Mouse (Mus musculus): ENCODE results near the gene Tchh. TPM values are rescaled to one million over a fixed set of nuclear protein-coding genes. Genes with fewer than 3 reads are reported as not detected.

Tchh gene
- polyA plus RNA-seq, 1 experiment from 2014 or later, result 0.47 TPM

GRCm38 (mm10) chr3:93468561-93468960 is 26.4 kb downstream of the Tchh start, which contains the start of gene Tchhl1:
Gene Tchhl1 (plus strand): TSS chr3:93468754.
- no peak within 1 kb of the TSS for H3K9ac ChIP-seq (ENCODE audit: low read length)
- no peak within 1 kb of the TSS for H3K4me3 ChIP-seq (ENCODE audit: control insufficient read depth in 1 of 2, insufficient read depth in 1 of 2, low read depth in 1 of 2, low read length in 2 of 2)
- no peak within 1 kb of the TSS for H3K27ac ChIP-seq (replicated peaks in 1 of 2; ENCODE audit: control insufficient read depth in 1 of 2, insufficient read depth in 1 of 2, low read depth in 2 of 2, low read length in 2 of 2)
- no peak within 1 kb of the TSS for H3K4me2 ChIP-seq (ENCODE audit: low read length)
- no peaks in the 10 kb centered on the region for H3K9me3 ChIP-seq (ENCODE audit: control insufficient read depth, low read length)
- H3K4me1 ChIP-seq (ENCODE audit: control insufficient read depth in 2 of 2, insufficient read depth in 2 of 2, low read length in 2 of 2), result no peaks in the 10 kb centered on the region
- 66% methylated on average over 5 of the region's 5 CpGs for WGBS
- ATAC-seq (ENCODE audit: insufficient number of reproducible peaks, insufficient read depth, low FRiP score, low read depth), result no peak
- H3K27me3 ChIP-seq (ENCODE audit: control insufficient read depth, insufficient read depth, low read length), result no peaks in the 10 kb centered on the region
- no peaks in the 10 kb centered on the region for H3K36me3 ChIP-seq (ENCODE audit: control insufficient read depth, insufficient read depth, low read length)

DNA sequence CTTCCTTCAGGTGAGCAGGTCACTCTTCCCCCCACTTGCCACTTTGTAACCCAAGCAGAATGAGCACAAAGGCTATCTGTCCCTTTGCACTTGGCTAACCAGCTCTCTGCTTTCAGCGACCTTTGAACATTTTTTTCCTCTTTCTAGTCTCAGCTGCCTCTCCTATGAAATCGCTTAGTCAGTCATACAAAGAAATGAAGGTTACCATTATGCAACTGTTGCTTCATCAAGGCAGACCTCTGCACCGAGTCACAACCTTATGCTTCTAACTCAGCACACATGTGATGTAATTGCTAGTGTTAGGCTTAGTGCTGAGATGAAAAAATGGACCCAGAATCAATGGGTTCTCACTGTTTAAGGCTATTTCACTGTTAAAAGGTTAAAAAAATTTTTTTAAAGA is 27.5 kb downstream of the Tchh start:
- Histone ChIP-seq H3K9me3 (ENCODE audit: control insufficient read depth, low read length) (no peaks in the 10 kb centered on the region), H3K4me1 (ENCODE audit: control insufficient read depth in 2 of 2, insufficient read depth in 2 of 2, low read length in 2 of 2) (no peaks in the 10 kb centered on the region), H3K9ac (ENCODE audit: low read length) (no peak overlapping the region), H3K4me3 (ENCODE audit: control insufficient read depth in 1 of 2, insufficient read depth in 1 of 2, low read depth in 1 of 2, low read length in 2 of 2) (no peak overlapping the region), H3K27ac (replicated peaks in 1 of 2; ENCODE audit: control insufficient read depth in 1 of 2, insufficient read depth in 1 of 2, low read depth in 2 of 2, low read length in 2 of 2) (no peak overlapping the region), H3K27me3 (ENCODE audit: control insufficient read depth, insufficient read depth, low read length) (no peaks in the 10 kb centered on the region), H3K36me3 (ENCODE audit: control insufficient read depth, insufficient read depth, low read length) (no peaks in the 10 kb centered on the region), H3K4me2 (ENCODE audit: low read length) (no peak overlapping the region)
- ATAC-seq (ENCODE audit: insufficient number of reproducible peaks, insufficient read depth, low FRiP score, low read depth), result no peak
- 73% methylated on average over 3 of the region's 3 CpGs for WGBS

GRCm38 (mm10) chr3:93480053-93480452 is 37.9 kb downstream of the Tchh start:
- Histone ChIP-seq H3K9ac (ENCODE audit: low read length) (no peak overlapping the region), H3K4me1 (ENCODE audit: control insufficient read depth in 2 of 2, insufficient read depth in 2 of 2, low read length in 2 of 2) (0 out of 4 replicates have a peak, but pooled peaks cover 0 to 4% of the 10 kb centered on the region in 2 experiments), H3K4me3 (ENCODE audit: control insufficient read depth in 1 of 2, insufficient read depth in 1 of 2, low read depth in 1 of 2, low read length in 2 of 2) (no peak overlapping the region), H3K36me3 (ENCODE audit: control insufficient read depth, insufficient read depth, low read length) (no peaks in the 10 kb centered on the region), H3K9me3 (ENCODE audit: control insufficient read depth, low read length) (no peaks in the 10 kb centered on the region), H3K4me2 (ENCODE audit: low read length) (no peak overlapping the region), H3K27ac (replicated peaks in 1 of 2; ENCODE audit: control insufficient read depth in 1 of 2, insufficient read depth in 1 of 2, low read depth in 2 of 2, low read length in 2 of 2) (no peak overlapping the region), H3K27me3 (ENCODE audit: control insufficient read depth, insufficient read depth, low read length) (no peaks in the 10 kb centered on the region)
- WGBS, result 41% methylated on average over 1 of the region's 1 CpGs
- ATAC-seq (ENCODE audit: insufficient number of reproducible peaks, insufficient read depth, low FRiP score, low read depth), result no peak

DNA sequence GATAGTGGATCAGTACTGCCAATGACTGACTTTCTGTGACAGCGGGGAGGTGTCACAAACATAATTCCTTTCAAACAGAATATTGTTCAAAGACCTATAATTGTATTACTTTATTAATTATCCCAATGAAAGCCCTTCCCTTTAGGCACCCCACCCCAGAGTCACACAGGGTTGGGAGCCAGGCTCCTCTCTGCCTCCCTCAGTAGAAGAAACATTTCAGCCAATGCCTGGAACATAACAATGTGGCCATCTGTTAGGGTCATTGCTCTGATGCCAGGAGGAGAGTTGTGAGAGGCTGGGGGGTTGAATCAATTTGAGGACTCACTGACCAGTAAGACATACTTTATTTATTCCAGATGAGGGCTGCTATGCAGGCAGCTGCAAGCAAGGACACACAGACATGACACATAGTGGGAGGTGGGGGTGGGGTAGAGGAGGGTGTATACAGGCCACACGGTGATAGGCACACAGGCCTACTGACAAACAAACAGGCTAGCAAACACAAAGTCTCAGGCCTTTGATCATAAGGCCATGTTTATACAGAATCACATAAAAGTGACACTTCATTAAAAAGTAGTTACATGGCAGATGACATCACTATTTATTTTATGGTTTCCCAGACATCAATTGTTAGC is 40.0 kb downstream of the Tchh start:
- no peak for ATAC-seq (ENCODE audit: insufficient number of reproducible peaks, insufficient read depth, low FRiP score, low read depth)
- no peak overlapping the region for H3K27ac ChIP-seq (replicated peaks in 1 of 2; ENCODE audit: control insufficient read depth in 1 of 2, insufficient read depth in 1 of 2, low read depth in 2 of 2, low read length in 2 of 2)
- H3K4me2 ChIP-seq (ENCODE audit: low read length), result no peak overlapping the region
- H3K27me3 ChIP-seq (ENCODE audit: control insufficient read depth, insufficient read depth, low read length), result no peaks in the 10 kb centered on the region
- no peaks in the 10 kb centered on the region for H3K9me3 ChIP-seq (ENCODE audit: control insufficient read depth, low read length)
- WGBS, result 70% methylated on average over 2 of the region's 2 CpGs
- no peak overlapping the region for H3K4me3 ChIP-seq (ENCODE audit: control insufficient read depth in 1 of 2, insufficient read depth in 1 of 2, low read depth in 1 of 2, low read length in 2 of 2)
- H3K9ac ChIP-seq (ENCODE audit: low read length), result no peak overlapping the region
- no peaks in the 10 kb centered on the region for H3K36me3 ChIP-seq (ENCODE audit: control insufficient read depth, insufficient read depth, low read length)
- 0 out of 4 replicates have a peak, but pooled peaks cover 0 to 4% of the 10 kb centered on the region in 2 experiments for H3K4me1 ChIP-seq (ENCODE audit: control insufficient read depth in 2 of 2, insufficient read depth in 2 of 2, low read length in 2 of 2)

DNA sequence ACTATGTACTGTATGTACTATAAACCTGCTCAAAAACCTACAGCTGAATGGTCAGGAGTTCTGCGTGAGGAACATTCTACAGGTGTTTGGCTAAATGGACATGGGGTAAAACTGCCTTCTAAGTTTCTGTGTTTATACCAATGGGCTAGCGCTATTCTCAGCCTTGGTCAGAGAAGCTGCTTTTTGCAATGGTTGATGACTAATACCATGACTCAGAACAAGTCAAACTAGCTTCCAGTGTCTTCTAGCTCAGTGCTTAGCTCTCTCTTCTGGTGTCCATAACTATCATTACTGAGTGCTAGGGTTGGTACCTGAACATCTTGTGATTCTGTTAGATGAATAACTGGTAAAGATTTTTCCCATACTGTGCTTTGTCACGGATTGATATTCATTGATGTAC is 43.5 kb downstream of the Tchh start:
- no peaks in the 10 kb centered on the region for H3K36me3 ChIP-seq (ENCODE audit: control insufficient read depth, insufficient read depth, low read length)
- no peak overlapping the region for H3K4me3 ChIP-seq (ENCODE audit: control insufficient read depth in 1 of 2, insufficient read depth in 1 of 2, low read depth in 1 of 2, low read length in 2 of 2)
- H3K4me1 ChIP-seq (ENCODE audit: control insufficient read depth in 2 of 2, insufficient read depth in 2 of 2, low read length in 2 of 2), result 0 out of 4 replicates have a peak, but pooled peaks cover 0 to 4% of the 10 kb centered on the region in 2 experiments
- no peak overlapping the region for H3K27ac ChIP-seq (replicated peaks in 1 of 2; ENCODE audit: control insufficient read depth in 1 of 2, insufficient read depth in 1 of 2, low read depth in 2 of 2, low read length in 2 of 2)
- no peak for ATAC-seq (ENCODE audit: insufficient number of reproducible peaks, insufficient read depth, low FRiP score, low read depth)
- H3K9ac ChIP-seq (ENCODE audit: low read length), result no peak overlapping the region
- H3K9me3 ChIP-seq (ENCODE audit: control insufficient read depth, low read length), result no peaks in the 10 kb centered on the region
- WGBS, result 80% methylated on average over 3 of the region's 3 CpGs
- H3K4me2 ChIP-seq (ENCODE audit: low read length), result no peak overlapping the region
- no peaks in the 10 kb centered on the region for H3K27me3 ChIP-seq (ENCODE audit: control insufficient read depth, insufficient read depth, low read length)

- Histone ChIP-seq H3K9me3 (ENCODE audit: control insufficient read depth, low read length) (no peaks in the 10 kb centered on the region), H3K36me3 (ENCODE audit: control insufficient read depth, insufficient read depth, low read length) (no peaks in the 10 kb centered on the region), H3K4me3 (ENCODE audit: control insufficient read depth in 1 of 2, insufficient read depth in 1 of 2, low read depth in 1 of 2, low read length in 2 of 2) (no peak overlapping the region), H3K4me2 (ENCODE audit: low read length) (no peak overlapping the region), H3K9ac (ENCODE audit: low read length) (no peak overlapping the region), H3K27me3 (ENCODE audit: control insufficient read depth, insufficient read depth, low read length) (no peaks in the 10 kb centered on the region), H3K4me1 (ENCODE audit: control insufficient read depth in 2 of 2, insufficient read depth in 2 of 2, low read length in 2 of 2) (0 out of 4 replicates have a peak, but pooled peaks cover 0 to 4% of the 10 kb centered on the region in 2 experiments), H3K27ac (replicated peaks in 1 of 2; ENCODE audit: control insufficient read depth in 1 of 2, insufficient read depth in 1 of 2, low read depth in 2 of 2, low read length in 2 of 2) (no peak overlapping the region)
- ATAC-seq (ENCODE audit: insufficient number of reproducible peaks, insufficient read depth, low FRiP score, low read depth), result no peak
- 81% methylated on average over 2 of the region's 2 CpGs for WGBS
Measured at GRCm38 (mm10) chr3:93488541-93488940, 46.4 kb downstream of the Tchh start.

DNA sequence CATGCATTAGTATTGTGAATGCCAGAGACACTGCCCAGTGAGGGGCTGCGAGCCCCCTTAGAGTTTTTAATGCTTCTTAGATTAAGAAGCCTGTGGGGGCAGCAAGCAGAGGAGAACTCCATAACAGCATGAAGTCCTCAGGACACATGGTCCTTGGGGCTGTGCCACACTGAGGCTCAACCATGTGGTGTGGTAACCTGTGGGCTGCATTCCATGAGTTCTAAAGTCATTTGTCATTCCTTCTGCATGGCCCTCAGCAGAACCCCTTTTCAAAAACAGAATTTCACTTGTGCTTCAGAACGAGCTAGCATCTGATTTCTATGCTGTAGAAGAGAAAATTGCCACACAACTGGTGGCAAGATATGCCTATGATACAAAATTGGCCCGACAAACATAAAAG is 50.0 kb downstream of the Tchh start:
- no peak overlapping the region for H3K4me2 ChIP-seq (ENCODE audit: low read length)
- no peaks in the 10 kb centered on the region for H3K36me3 ChIP-seq (ENCODE audit: control insufficient read depth, insufficient read depth, low read length)
- H3K4me3 ChIP-seq (ENCODE audit: control insufficient read depth in 1 of 2, insufficient read depth in 1 of 2, low read depth in 1 of 2, low read length in 2 of 2), result no peak overlapping the region
- 72% methylated on average over 3 of the region's 3 CpGs for WGBS
- no peak overlapping the region for H3K9ac ChIP-seq (ENCODE audit: low read length)
- H3K27ac ChIP-seq (replicated peaks in 1 of 2; ENCODE audit: control insufficient read depth in 1 of 2, insufficient read depth in 1 of 2, low read depth in 2 of 2, low read length in 2 of 2), result no peak overlapping the region
- H3K9me3 ChIP-seq (ENCODE audit: control insufficient read depth, low read length), result no peaks in the 10 kb centered on the region
- no peak for ATAC-seq (ENCODE audit: insufficient number of reproducible peaks, insufficient read depth, low FRiP score, low read depth)
- H3K27me3 ChIP-seq (ENCODE audit: control insufficient read depth, insufficient read depth, low read length), result no peaks in the 10 kb centered on the region
- no peaks in the 10 kb centered on the region for H3K4me1 ChIP-seq (ENCODE audit: control insufficient read depth in 2 of 2, insufficient read depth in 2 of 2, low read length in 2 of 2)

- H3K4me1 ChIP-seq (ENCODE audit: control insufficient read depth in 2 of 2, insufficient read depth in 2 of 2, low read length in 2 of 2), result no peaks in the 10 kb centered on the region
- under 1% methylated on average over 4 of the region's 4 CpGs for WGBS
- H3K9ac ChIP-seq (ENCODE audit: low read length), result no peak overlapping the region
- no peak overlapping the region for H3K4me3 ChIP-seq (ENCODE audit: control insufficient read depth in 1 of 2, insufficient read depth in 1 of 2, low read depth in 1 of 2, low read length in 2 of 2)
- H3K36me3 ChIP-seq (ENCODE audit: control insufficient read depth, insufficient read depth, low read length), result no peaks in the 10 kb centered on the region
- H3K27me3 ChIP-seq (ENCODE audit: control insufficient read depth, insufficient read depth, low read length), result no peaks in the 10 kb centered on the region
- no peaks in the 10 kb centered on the region for H3K9me3 ChIP-seq (ENCODE audit: control insufficient read depth, low read length)
- H3K27ac ChIP-seq (replicated peaks in 1 of 2; ENCODE audit: control insufficient read depth in 1 of 2, insufficient read depth in 1 of 2, low read depth in 2 of 2, low read length in 2 of 2), result no peak overlapping the region
- ATAC-seq (ENCODE audit: insufficient number of reproducible peaks, insufficient read depth, low FRiP score, low read depth), result no peak
- no peak overlapping the region for H3K4me2 ChIP-seq (ENCODE audit: low read length)
Measured at GRCm38 (mm10) chr3:93493992-93494391, 51.9 kb downstream of the Tchh start.
